Mouse (Mus musculus) hindbrain, embryonic 13.5 days (tissue): ENCODE results near the gene Nr5a2. TPM values are rescaled to one million over a fixed set of nuclear protein-coding genes. Genes with fewer than 3 reads are reported as not detected.

Experiments
- ATAC-seq: fragments of 200-750 bp; cut with Nextera tagmentation; 2 replicates; pipeline ENCODE4 v1.8.0; 2017; ENCODE audit warnings: moderate TSS enrichment; ENCODE audit not compliant: low FRiP score
- H3K27ac ChIP-seq: fragments of 300-500 bp; sonication (generic); 2 replicates; pipeline ENCODE4 v1.5.1; 2015; ENCODE audit warnings: inconsistent platforms, mild to moderate bottlenecking, moderate library complexity
- H3K27me3 ChIP-seq: fragments of 300-500 bp; sonication (generic); 2 replicates; pipeline ENCODE4 v1.6.1; 2015; ENCODE audit warnings: mild to moderate bottlenecking, inconsistent platforms
- H3K36me3 ChIP-seq: fragments of 300-500 bp; sonication (generic); 2 replicates; pipeline ENCODE4 v1.6.1; 2015; ENCODE audit warnings: mild to moderate bottlenecking, inconsistent platforms
- H3K4me1 ChIP-seq: fragments of 300-500 bp; sonication (generic); replicated peaks from 2 replicates; pipeline ENCODE4 v1.6.1; 2015; ENCODE audit warnings: inconsistent platforms
- H3K4me2 ChIP-seq: fragments of 300-500 bp; sonication (generic); 2 replicates; pipeline ENCODE4 v1.6.1; 2015; ENCODE audit warnings: inconsistent platforms, mild to moderate bottlenecking, moderate library complexity
- H3K4me3 ChIP-seq: fragments of 300-500 bp; sonication (generic); 2 replicates; pipeline ENCODE4 v1.5.1; 2015; ENCODE audit warnings: mild to moderate bottlenecking, inconsistent platforms
- H3K9ac ChIP-seq: fragments of 300-500 bp; sonication (generic); 2 replicates; pipeline ENCODE4 v1.6.1; 2015; ENCODE audit warnings: mild to moderate bottlenecking, inconsistent platforms
- H3K9me3 ChIP-seq: fragments of 300-500 bp; sonication (generic); 2 replicates; pipeline ENCODE4 v1.6.1; 2016; ENCODE audit warnings: inconsistent platforms
- WGBS: fragments of 180-500 bp; shearing (Covaris S2); methylation state at CpG from one replicate; pipeline ENCODE4 v1.1.7; 2015; 5-methylcytosine and 5-hydroxymethylcytosine counted together
- polyA plus RNA-seq: library from polyadenylated mRNA; unstranded; fragments of >200 nt; fragmentation: Nextera tagmentation; extraction: Ambion mirVana; gene quantifications from 2 replicates; pipeline ENCODE4 v1.2.1, GENCODE M21; 2015

The Nr5a2 gene
- polyA plus RNA-seq, 1 experiment from 2014 or later = 0.64 TPM

- 2% methylated on average over 9 of the region's 9 CpGs for WGBS
- Histone ChIP-seq H3K27me3 (peaks cover 64% of the 10 kb centered on the region), H3K27ac (no peak overlapping the region), H3K9ac (no peak overlapping the region), H3K4me2 (peak overlapping the region; percentile 26; the same call in 1 of the 2 replicates), H3K9me3 (no peaks in the 10 kb centered on the region), H3K4me3 (no peak overlapping the region), H3K36me3 (no peaks in the 10 kb centered on the region), H3K4me1 (peaks cover 8% of the 10 kb centered on the region)
- no peak for ATAC-seq
Measured at GRCm38 (mm10) chr1:136958666-136959065, 1.6 kb downstream of the Nr5a2 start.

- Histone ChIP-seq H3K4me1 (peaks cover 8% of the 10 kb centered on the region), H3K27me3 (peaks cover 69% of the 10 kb centered on the region), H3K9ac (no peak overlapping the region), H3K27ac (no peak overlapping the region), H3K36me3 (no peaks in the 10 kb centered on the region), H3K9me3 (no peaks in the 10 kb centered on the region), H3K4me3 (no peak overlapping the region), H3K4me2 (peak overlapping the region; percentile 22; the same call in 1 of the 2 replicates)
- ATAC-seq = no peak
- under 1% methylated on average over 11 of the region's 13 CpGs for WGBS
Measured at GRCm38 (mm10) chr1:136958185-136958584, 2.1 kb downstream of the Nr5a2 start.

- Histone ChIP-seq H3K4me3 (no peak overlapping the region), H3K27me3 (peaks cover 74% of the 10 kb centered on the region), H3K4me2 (no peak overlapping the region), H3K4me1 (peaks cover 13% of the 10 kb centered on the region), H3K27ac (no peak overlapping the region), H3K9me3 (no peaks in the 10 kb centered on the region), H3K36me3 (no peaks in the 10 kb centered on the region), H3K9ac (no peak overlapping the region)
- no peak; the same call in 1 of the 2 replicates for ATAC-seq
- 20% methylated on average over 8 of the region's 8 CpGs for WGBS
Measured at GRCm38 (mm10) chr1:136957696-136958095, 2.6 kb downstream of the Nr5a2 start.

GRCm38 (mm10) chr1:136954108-136954494 is 6.1 kb downstream of the Nr5a2 start:
- Histone ChIP-seq H3K27ac (no peak overlapping the region), H3K9ac (no peak overlapping the region), H3K4me2 (no peak overlapping the region), H3K9me3 (no peaks in the 10 kb centered on the region), H3K27me3 (peaks cover 97% of the 10 kb centered on the region), H3K4me1 (peaks cover 26% of the 10 kb centered on the region), H3K4me3 (no peak overlapping the region), H3K36me3 (no peaks in the 10 kb centered on the region)
- no peak for ATAC-seq
- WGBS = 16% methylated on average over 3 of the region's 3 CpGs

- peaks cover 28% of the 10 kb centered on the region for H3K4me1 ChIP-seq
- ATAC-seq = no peak
- under 1% methylated on average over 15 of the region's 15 CpGs for WGBS
Measured at GRCm38 (mm10) chr1:136953444-136954107, 6.7 kb downstream of the Nr5a2 start.

GRCm38 (mm10) chr1:136952609-136953311 is 7.5 kb downstream of the Nr5a2 start:
- Histone ChIP-seq H3K4me3 (peak overlapping the region; percentile 31), H3K27ac (no peak overlapping the region), H3K27me3 (peaks cover 99% of the 10 kb centered on the region), H3K36me3 (no peaks in the 10 kb centered on the region), H3K9ac (peak overlapping the region; percentile 46; the same call in 1 of the 2 replicates), H3K4me1 (peaks cover 28% of the 10 kb centered on the region), H3K9me3 (no peaks in the 10 kb centered on the region), H3K4me2 (peak overlapping the region; percentile 53)
- under 1% methylated on average over 39 of the region's 39 CpGs for WGBS
- peak; percentile 29; the same call in 1 of the 2 replicates for ATAC-seq

More at GRCm38 (mm10) chr1:136953444-136954107, 6.7 kb downstream of the Nr5a2 start:
- Histone ChIP-seq H3K4me2 (no peak overlapping the region), H3K9ac (no peak overlapping the region), H3K27me3 (peaks cover 97% of the 10 kb centered on the region), H3K4me3 (no peak overlapping the region), H3K9me3 (no peaks in the 10 kb centered on the region), H3K27ac (no peak overlapping the region), H3K36me3 (no peaks in the 10 kb centered on the region)

- 3% methylated on average over 20 of the region's 21 CpGs for WGBS
- Histone ChIP-seq H3K4me2 (peak overlapping the region; percentile 53), H3K4me3 (peak overlapping the region; percentile 31), H3K36me3 (no peaks in the 10 kb centered on the region), H3K27me3 (peaks cover 99% of the 10 kb centered on the region), H3K9me3 (no peaks in the 10 kb centered on the region), H3K9ac (no peak overlapping the region), H3K4me1 (peaks cover 32% of the 10 kb centered on the region), H3K27ac (no peak overlapping the region)
- ATAC-seq = no peak
Measured at GRCm38 (mm10) chr1:136951946-136952531, 8.2 kb downstream of the Nr5a2 start.

GRCm38 (mm10) chr1:136951155-136951650 is 9.0 kb downstream of the Nr5a2 start:
- Histone ChIP-seq H3K27me3 (peaks cover 100% of the 10 kb centered on the region), H3K9me3 (no peaks in the 10 kb centered on the region), H3K4me2 (no peak overlapping the region), H3K27ac (no peak overlapping the region), H3K4me1 (peaks cover 34% of the 10 kb centered on the region), H3K9ac (no peak overlapping the region), H3K36me3 (no peaks in the 10 kb centered on the region), H3K4me3 (no peak overlapping the region)
- WGBS = 13% methylated on average over 3 of the region's 3 CpGs
- no peak for ATAC-seq

GRCm38 (mm10) chr1:136949323-136949741 is 10.9 kb downstream of the Nr5a2 start:
- H3K27me3 ChIP-seq = peaks cover 100% of the 10 kb centered on the region
- H3K4me2 ChIP-seq = peak overlapping the region; percentile 72
- WGBS = 0% methylated on average over 12 of the region's 12 CpGs

GRCm38 (mm10) chr1:136948511-136949275 is 11.6 kb downstream of the Nr5a2 start:
- no peaks in the 10 kb centered on the region for H3K9me3 ChIP-seq
- ATAC-seq = peak; percentile 72
- H3K27ac ChIP-seq = no peak overlapping the region
- no peaks in the 10 kb centered on the region for H3K36me3 ChIP-seq
- H3K4me1 ChIP-seq = peaks cover 41% of the 10 kb centered on the region
- under 1% methylated on average over 60 of the region's 61 CpGs for WGBS
- peak overlapping the region; percentile 72 for H3K4me2 ChIP-seq
- H3K4me3 ChIP-seq = peak overlapping the region; percentile 44
- peaks cover 97% of the 10 kb centered on the region for H3K27me3 ChIP-seq
- H3K9ac ChIP-seq = peak overlapping the region; percentile 57

More at GRCm38 (mm10) chr1:136949323-136949741, 10.9 kb downstream of the Nr5a2 start:
- no peaks in the 10 kb centered on the region for H3K9me3 ChIP-seq
- no peaks in the 10 kb centered on the region for H3K36me3 ChIP-seq
- H3K27ac ChIP-seq = no peak overlapping the region
- peak overlapping the region; percentile 44 for H3K4me3 ChIP-seq
- peaks cover 41% of the 10 kb centered on the region for H3K4me1 ChIP-seq
- H3K9ac ChIP-seq = peak overlapping the region; percentile 57
- ATAC-seq = no peak

- under 1% methylated on average over 7 of the region's 7 CpGs for WGBS
- Histone ChIP-seq H3K27me3 (peaks cover 97% of the 10 kb centered on the region), H3K9ac (0 out of 2 replicates have a peak overlapping the region, but pooled peaks have one; percentile 57), H3K9me3 (no peaks in the 10 kb centered on the region), H3K27ac (no peak overlapping the region), H3K4me1 (peaks cover 40% of the 10 kb centered on the region), H3K36me3 (no peaks in the 10 kb centered on the region), H3K4me3 (peak overlapping the region; percentile 44; the same call in 1 of the 2 replicates), H3K4me2 (peak overlapping the region; percentile 72)
- no peak for ATAC-seq
Measured at GRCm38 (mm10) chr1:136948127-136948422, 12.2 kb downstream of the Nr5a2 start.
